In the genomic region with DNA sequence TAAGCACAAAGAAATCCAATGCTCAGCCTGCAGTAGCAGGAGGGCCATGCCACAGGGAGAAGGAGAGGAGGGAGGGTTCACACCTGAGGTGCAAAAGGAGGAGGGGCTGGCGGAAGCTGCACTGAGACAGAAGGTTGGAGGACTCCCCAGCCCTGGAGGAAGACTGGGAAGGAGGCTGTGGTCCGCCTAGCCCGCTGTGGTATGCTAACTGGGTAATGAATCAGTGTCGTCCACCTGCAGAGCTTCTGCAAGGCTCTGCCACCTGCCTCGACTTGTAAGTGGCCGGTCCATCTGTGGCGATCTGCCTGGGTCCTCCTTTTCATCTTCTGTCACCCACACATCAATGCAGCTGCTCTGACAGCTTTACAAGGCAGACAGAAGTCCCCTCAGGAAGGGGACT, we compare ENCODE assay signal across 19 mouse cellular contexts. TPM values are rescaled to one million over a fixed set of nuclear protein-coding genes. Genes with fewer than 3 reads are reported as not detected.
DNase-seq lines count a peak whose midpoint lies in the region; ATAC-seq and TF ChIP-seq lines count a peak whose summit lies in the region.
"Had no signal": no experiment of that assay in that cellular context is flagged by ENCODE, and none has a peak within 500 bp of the region (broad histone marks: within the 10 kb centered on the region; RNA-seq: fewer than 3 reads in every experiment).

No protein-coding gene starts in this region.

- no peaks in the 10 kb centered on the region for H3K9me3 ChIP-seq in heart, embryonic 12.5 days (replicated peaks)
- H3K9me3 ChIP-seq in kidney, embryonic 16.5 days (ENCODE audit: low read length) = no peaks in the 10 kb centered on the region
- H3K9me3 ChIP-seq in embryonic facial prominence, embryonic 11.5 days (replicated peaks; ENCODE audit: control insufficient read depth, low read length) = no peaks in the 10 kb centered on the region
- H3K9me3 ChIP-seq: embryonic facial prominence, embryonic 13.5 days; forebrain, embryonic 12.5 days; liver, embryonic 12.5 days had no signal

- peak; percentile 18 for DNase-seq in cerebellum, adult 9-10 months
- no peak for DNase-seq in cerebellum, adult 9-11 months
- no peak for DNase-seq in heart, postnatal 25 days (ENCODE audit: low spot score)
- no peak for DNase-seq in kidney, adult 2 months
- peak; percentile 12 for DNase-seq in embryonic facial prominence, embryonic 11.5 days (ENCODE audit: low spot score)
- DNase-seq in T-cell, adult 2 months (ENCODE audit: low spot score) = no peak

- H3K9ac ChIP-seq in heart, embryonic 12.5 days = no peak overlapping the region
- H3K9ac ChIP-seq in kidney, embryonic 16.5 days (replicated peaks; ENCODE audit: low read length) = 0 out of 2 replicates have a peak overlapping the region, but pooled peaks have one; percentile 14
- no peak overlapping the region for H3K9ac ChIP-seq in embryonic facial prominence, embryonic 11.5 days (replicated peaks; ENCODE audit: low read length)
- H3K9ac ChIP-seq: embryonic facial prominence, embryonic 13.5 days; forebrain, embryonic 12.5 days; liver, embryonic 12.5 days had no signal

- H3K4me1 ChIP-seq in heart, embryonic 12.5 days (replicated peaks) = peaks cover 44% of the 10 kb centered on the region
- peaks cover 54% of the 10 kb centered on the region for H3K4me1 ChIP-seq in kidney, embryonic 16.5 days (ENCODE audit: insufficient read depth, low read length)
- H3K4me1 ChIP-seq in kidney, adult 2 months (ENCODE audit: control insufficient read depth, insufficient read depth, low read length) = no peaks in the 10 kb centered on the region
- peaks cover 8% of the 10 kb centered on the region; the same call in 1 of the 2 replicates for H3K4me1 ChIP-seq in embryonic facial prominence, embryonic 11.5 days (ENCODE audit: control insufficient read depth, insufficient read depth, low read length)

- 13% methylated on average over 7 of the region's 7 CpGs for WGBS in heart, embryonic 12.5 days
- 11% methylated on average over 7 of the region's 7 CpGs for WGBS in kidney, embryonic 16.5 days
- WGBS in kidney, adult 2 months = 36% methylated on average over 7 of the region's 7 CpGs
- WGBS in embryonic facial prominence, embryonic 11.5 days = 12% methylated on average over 7 of the region's 7 CpGs

- no peak for TF ChIP-seq CTCF in kidney, adult 2 months (conservative IDR thresholded peaks at IDR 0.05; ENCODE audit: insufficient read depth, insufficient read length, low read depth, low read length)

- H3K36me3 ChIP-seq in heart, embryonic 12.5 days = peaks cover 13% of the 10 kb centered on the region
- no peaks in the 10 kb centered on the region for H3K36me3 ChIP-seq in kidney, embryonic 16.5 days (ENCODE audit: insufficient read depth, low read length)
- H3K36me3 ChIP-seq in kidney, adult 2 months (ENCODE audit: control insufficient read depth, insufficient read depth, low read length) = no peaks in the 10 kb centered on the region
- H3K36me3 ChIP-seq in embryonic facial prominence, embryonic 11.5 days (replicated peaks; ENCODE audit: control insufficient read depth, insufficient read depth, low read depth, low read length) = no peaks in the 10 kb centered on the region
- H3K36me3 ChIP-seq: embryonic facial prominence, embryonic 13.5 days; forebrain, embryonic 12.5 days; liver, embryonic 12.5 days had no signal

- no peak for TF ChIP-seq POLR2A in kidney, adult 2 months (IDR thresholded peaks at IDR 0.05; ENCODE audit: low read depth, low read length)

- intact Hi-C loops in heart, postnatal 25 days (cut with DNase I) = loop anchor here (1.0 to 5.0 kb wide), 2 partner anchors 49 to 156 kb away; no protein-coding TSS in a partner anchor

- H3K27me3 ChIP-seq in heart, embryonic 12.5 days (replicated peaks) = peaks cover 47% of the 10 kb centered on the region
- peaks cover 40% of the 10 kb centered on the region for H3K27me3 ChIP-seq in kidney, embryonic 16.5 days (ENCODE audit: insufficient read depth, low read length)
- H3K27me3 ChIP-seq in kidney, adult 2 months (replicated peaks; ENCODE audit: control insufficient read depth, insufficient read depth, low read length) = peaks cover 5% of the 10 kb centered on the region; the same call in 1 of the 2 replicates
- peaks cover 26% of the 10 kb centered on the region for H3K27me3 ChIP-seq in embryonic facial prominence, embryonic 11.5 days (ENCODE audit: control insufficient read depth, insufficient read depth, low read length)

- no peak; the same call in 1 of the 2 replicates for ATAC-seq in heart, embryonic 12.5 days (ENCODE audit: insufficient number of reproducible peaks, low FRiP score)
- no peak for ATAC-seq in kidney, embryonic 16.5 days (ENCODE audit: low FRiP score, low TSS enrichment)
- no peak for ATAC-seq in embryonic facial prominence, embryonic 11.5 days (replicated peaks; ENCODE audit: insufficient number of reproducible peaks, low FRiP score, low TSS enrichment, low read depth)
- ATAC-seq: liver, embryonic 12.5 days had no signal

- peak overlapping the region; percentile 14; the same call in 1 of the 2 replicates for H3K4me2 ChIP-seq in heart, embryonic 12.5 days
- H3K4me2 ChIP-seq in kidney, embryonic 16.5 days (replicated peaks; ENCODE audit: low read depth, low read length) = no peak overlapping the region
- no peak overlapping the region for H3K4me2 ChIP-seq in embryonic facial prominence, embryonic 11.5 days (ENCODE audit: low read depth, low read length)
- H3K4me2 ChIP-seq: embryonic facial prominence, embryonic 13.5 days; forebrain, embryonic 12.5 days; liver, embryonic 12.5 days; midbrain, embryonic 11.5 days had no signal

- no peak overlapping the region for H3K4me3 ChIP-seq in heart, embryonic 12.5 days
- no peak overlapping the region for H3K4me3 ChIP-seq in kidney, embryonic 16.5 days (ENCODE audit: low read length)
- H3K4me3 ChIP-seq in kidney, adult 2 months (ENCODE audit: insufficient read depth, low read depth, low read length) = no peak overlapping the region
- H3K4me3 ChIP-seq in embryonic facial prominence, embryonic 11.5 days (ENCODE audit: low read depth, low read length) = no peak overlapping the region
- H3K4me3 ChIP-seq: embryonic facial prominence, embryonic 13.5 days; forebrain, embryonic 12.5 days; gastrocnemius, adult 2 months; liver, embryonic 12.5 days; myocyte had no signal

- H3K27ac ChIP-seq in heart, embryonic 12.5 days (ENCODE audit: poor library complexity, severe bottlenecking) = peak overlapping the region; percentile 38
- H3K27ac ChIP-seq in kidney, embryonic 16.5 days (ENCODE audit: low read length) = peak overlapping the region; percentile 1; the same call in 1 of the 2 replicates
- no peak overlapping the region for H3K27ac ChIP-seq in kidney, adult 2 months (ENCODE audit: insufficient read depth, low read depth, low read length)
- H3K27ac ChIP-seq in embryonic facial prominence, embryonic 11.5 days (replicated peaks; ENCODE audit: low read depth, low read length) = no peak overlapping the region
- H3K27ac ChIP-seq: embryonic facial prominence, embryonic 13.5 days; forebrain, embryonic 12.5 days; gastrocnemius, adult 2 months; liver, embryonic 12.5 days had no signal

RNA-seq across cellular contexts. Expression of gene Sost, which starts 1.5 kb away (rescaled TPM):
- 0.77 and 1.6 TPM in 2 replicates for polyA plus RNA-seq in heart, embryonic 12.5 days (2016; fragmentation: Nextera tagmentation; extraction: Ambion mirVana)
- 1 to 10 TPM; 1.5 to 1.6 TPM for total RNA-seq in heart, postnatal 25 days (2021)
- 0.76 and 0.80 TPM in 2 replicates for polyA plus RNA-seq in kidney, embryonic 16.5 days (2015; fragmentation: Nextera tagmentation; extraction: Ambion mirVana)
- polyA plus RNA-seq in kidney, adult 2 months (2012; rRNA removed) = 2.0 TPM in 2 replicates
- not detected in 2 replicates for polyA plus RNA-seq in embryonic facial prominence, embryonic 11.5 days (2014; fragmentation: Nextera tagmentation; extraction: Ambion mirVana)
- total RNA-seq: adrenal gland, adult 18-20 months; CH12.LX; gastrocnemius, adult 2 months; left cerebral cortex, postnatal 10 days had no signal
- polyA plus RNA-seq: midbrain, embryonic 11.5 days had no signal

RNA-seq across cellular contexts. Expression of gene Cfap97d1, which starts 15.8 kb away (rescaled TPM):
- polyA plus RNA-seq in heart, embryonic 12.5 days (2016; fragmentation: Nextera tagmentation; extraction: Ambion mirVana) = not detected in 2 replicates
- not detected for total RNA-seq in heart, postnatal 25 days (2021)
- polyA plus RNA-seq in kidney, embryonic 16.5 days (2015; fragmentation: Nextera tagmentation; extraction: Ambion mirVana) = not detected in 2 replicates
- not detected in 2 replicates for polyA plus RNA-seq in kidney, adult 2 months (2012; rRNA removed)
- polyA plus RNA-seq in embryonic facial prominence, embryonic 11.5 days (2014; fragmentation: Nextera tagmentation; extraction: Ambion mirVana) = not detected in 2 replicates
- total RNA-seq: adrenal gland, adult 18-20 months; CH12.LX; gastrocnemius, adult 2 months; left cerebral cortex, postnatal 10 days had no signal
- polyA plus RNA-seq: brain, embryonic 14.5 days; embryonic facial prominence, embryonic 13.5 days; forebrain, embryonic 12.5 days; heart, postnatal 0 days; liver, embryonic 12.5 days; midbrain, embryonic 11.5 days; myocyte had no signal

RNA-seq across cellular contexts. Expression of gene Dusp3, which starts 18.5 kb away (rescaled TPM):
- 53.7 and 54.9 TPM in 2 replicates for polyA plus RNA-seq in heart, embryonic 12.5 days (2016; fragmentation: Nextera tagmentation; extraction: Ambion mirVana)
- total RNA-seq in heart, postnatal 25 days (2021) = 100 to 1,000 TPM; 115 to 122 TPM
- polyA plus RNA-seq in kidney, embryonic 16.5 days (2015; fragmentation: Nextera tagmentation; extraction: Ambion mirVana) = 39.6 and 39.7 TPM in 2 replicates
- polyA plus RNA-seq in kidney, adult 2 months (2012; rRNA removed) = 67.8 and 92.4 TPM in 2 replicates
- polyA plus RNA-seq in embryonic facial prominence, embryonic 11.5 days (2014; fragmentation: Nextera tagmentation; extraction: Ambion mirVana) = 11.3 and 12.2 TPM in 2 replicates

RNA-seq across cellular contexts. Expression of gene Mpp3, which starts 60.0 kb away (rescaled TPM):
- polyA plus RNA-seq in heart, embryonic 12.5 days (2016; fragmentation: Nextera tagmentation; extraction: Ambion mirVana) = 4.1 and 4.5 TPM in 2 replicates
- 1 to 10 TPM; 1.9 to 2.1 TPM for total RNA-seq in heart, postnatal 25 days (2021)
- 7.2 and 9.0 TPM in 2 replicates for polyA plus RNA-seq in kidney, embryonic 16.5 days (2015; fragmentation: Nextera tagmentation; extraction: Ambion mirVana)
- 2.3 and 3.5 TPM in 2 replicates for polyA plus RNA-seq in kidney, adult 2 months (2012; rRNA removed)
- 6.3 and 6.8 TPM in 2 replicates for polyA plus RNA-seq in embryonic facial prominence, embryonic 11.5 days (2014; fragmentation: Nextera tagmentation; extraction: Ambion mirVana)

Comparison
In these comparisons a context has a peak if more than half of its experiments do, and no peak if none do; other contexts are left out.
1. DNase-seq: peak in cerebellum, adult 9-10 months (single experiment) and embryonic facial prominence, embryonic 11.5 days (single experiment); none in cerebellum, adult 9-11 months (single experiment), heart, postnatal 25 days (single experiment), kidney, adult 2 months (single experiment) and T-cell, adult 2 months (single experiment).
2. H3K27ac ChIP-seq: peak in heart, embryonic 12.5 days (single experiment) and kidney, embryonic 16.5 days (single experiment); none in kidney, adult 2 months (single experiment) and embryonic facial prominence, embryonic 11.5 days (single experiment).